Mouse (Mus musculus): ENCODE data around the gene Zfp512.
"Not testable (repeated sequence)": the region's sequence is repeated elsewhere in the genome, so short reads cannot be mapped to it uniquely, and the experiment has no call there.

The Zfp512 gene

GRCm38 (mm10) chr5:31451878-31452561 lies at the start of gene Zfp512:
Gene Zfp512, plus strand, starts transcription at chr5:31452431.
- CTCF ChIA-PET = interaction anchor here (0.6 to 0.7 kb wide), 2 partner anchors 137 to 265 kb away, joined by 4 to 6 read pairs; no protein-coding TSS in a partner anchor

GRCm38 (mm10) chr5:31434727-31435126 lies 17.5 kb upstream of the Zfp512 start:
- CTCF ChIA-PET = not testable (repeated sequence)

GRCm38 (mm10) chr5:31451336-31451735 lies 895 bp upstream of the Zfp512 start:
- CTCF ChIA-PET = interaction anchor here (0.6 kb wide), 1 partner anchor 999 kb away, joined by 8 read pairs; no protein-coding TSS in a partner anchor

- CTCF ChIA-PET = interaction anchor here (0.7 kb wide), 1 partner anchor 138 kb away, joined by 6 read pairs; no protein-coding TSS in a partner anchor
Observed at GRCm38 (mm10) chr5:31452562-31452878, 289 bp downstream of the Zfp512 start.

GRCm38 (mm10) chr5:31452886-31453410 lies 717 bp downstream of the Zfp512 start:
- CTCF ChIA-PET = no interaction called here

- CTCF ChIA-PET = interaction anchor here (0.7 kb wide), 1 partner anchor 188 kb away, joined by 3 read pairs; no protein-coding TSS in a partner anchor
Observed at GRCm38 (mm10) chr5:31467798-31468197, 15.6 kb downstream of the Zfp512 start.

- CTCF ChIA-PET = no interaction called here
Observed at GRCm38 (mm10) chr5:31469711-31470110, 17.5 kb downstream of the Zfp512 start.

GRCm38 (mm10) chr5:31470334-31470733 lies 18.1 kb downstream of the Zfp512 start:
- CTCF ChIA-PET = no interaction called here

- CTCF ChIA-PET = no interaction called here
Observed at GRCm38 (mm10) chr5:31480536-31480935, 28.3 kb downstream of the Zfp512 start.

- CTCF ChIA-PET = no interaction called here
Observed at GRCm38 (mm10) chr5:31485440-31485839, 33.2 kb downstream of the Zfp512 start, which contains the start of gene 4930548H24Rik. Gene 4930548H24Rik, plus strand, starts transcription at chr5:31485740.

GRCm38 (mm10) chr5:31487889-31488288 lies 35.7 kb downstream of the Zfp512 start:
- CTCF ChIA-PET = no interaction called here

GRCm38 (mm10) chr5:31489116-31489769 lies 37.0 kb downstream of the Zfp512 start:
- CTCF ChIA-PET = no interaction called here

GRCm38 (mm10) chr5:31492031-31492430 lies 39.8 kb downstream of the Zfp512 start:
- CTCF ChIA-PET = no interaction called here

GRCm38 (mm10) chr5:31494513-31495297 lies 42.5 kb downstream of the Zfp512 start, which contains the start of gene Gpn1:
Gene Gpn1, plus strand, starts transcription at chr5:31494741.
- CTCF ChIA-PET = interaction anchor here (0.6 kb wide), 1 partner anchor 1018 kb away, joined by 3 read pairs; no protein-coding TSS in a partner anchor

- CTCF ChIA-PET = interaction anchor here (0.6 kb wide), 1 partner anchor 19 kb away, joined by 4 read pairs; no protein-coding TSS in a partner anchor
Observed at GRCm38 (mm10) chr5:31504843-31505242, 52.6 kb downstream of the Zfp512 start.

- CTCF ChIA-PET = interaction anchor here (0.5 kb wide), 1 partner anchor 1547 kb away, joined by 3 read pairs; no protein-coding TSS in a partner anchor
Observed at GRCm38 (mm10) chr5:31512481-31512880, 60.2 kb downstream of the Zfp512 start.

GRCm38 (mm10) chr5:31520556-31520955 lies 68.3 kb downstream of the Zfp512 start:
- CTCF ChIA-PET = interaction anchor here (0.6 kb wide), 1 partner anchor 15 kb away, joined by 3 read pairs; no protein-coding TSS in a partner anchor

- CTCF ChIA-PET = no interaction called here
Observed at GRCm38 (mm10) chr5:31526354-31527116, 74.3 kb downstream of the Zfp512 start, which contains the start of gene Slc4a1ap. Gene Slc4a1ap, plus strand, starts transcription at chr5:31526995.

GRCm38 (mm10) chr5:31527117-31527680 lies 75.0 kb downstream of the Zfp512 start:
- CTCF ChIA-PET = no interaction called here

GRCm38 (mm10) chr5:31527707-31528106 lies 75.5 kb downstream of the Zfp512 start, which contains the start of gene Supt7l:
Gene Supt7l, minus strand, starts transcription at chr5:31527807.
- CTCF ChIA-PET = not testable (repeated sequence)

All from spleen, embryonic (tissue).